ENCODE assay signal across 26 mouse cellular contexts in the genomic region with DNA sequence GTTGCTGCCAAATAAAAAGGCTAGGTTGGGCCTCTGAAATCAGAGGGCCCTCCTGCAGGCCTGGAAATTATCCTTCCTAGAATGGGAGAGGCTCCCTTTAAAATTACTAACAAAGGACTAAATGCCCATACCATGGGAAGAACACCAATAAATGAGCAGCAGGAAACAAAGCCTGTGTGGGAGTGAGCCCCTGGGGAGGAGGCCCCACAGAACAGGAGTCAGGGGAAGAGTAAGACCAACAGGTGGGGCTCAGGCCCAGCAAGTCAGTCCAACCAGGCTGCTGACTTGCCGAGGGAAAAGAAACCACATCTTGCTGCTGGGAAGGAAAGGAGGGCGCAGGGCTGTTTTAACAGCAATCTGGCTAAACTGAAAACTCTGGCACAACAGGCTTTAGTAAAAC.
"Had no signal": no experiment of that assay in that cellular context is flagged by ENCODE, and none has a peak within 500 bp of the region (broad histone marks: within the 10 kb centered on the region; RNA-seq: fewer than 3 reads in every experiment).

No protein-coding gene starts in this region.

- H3K4me2 ChIP-seq: embryonic facial prominence, embryonic 12.5 days; embryonic facial prominence, embryonic 13.5 days; embryonic facial prominence, embryonic 15.5 days; forebrain, embryonic 12.5 days; forebrain, embryonic 13.5 days; forebrain, embryonic 15.5 days had no signal

- H3K4me3 ChIP-seq: embryonic facial prominence, embryonic 10.5 days; embryonic facial prominence, embryonic 12.5 days; embryonic facial prominence, embryonic 13.5 days; embryonic facial prominence, embryonic 15.5 days; erythroblast, embryonic 14.5 days; forebrain, embryonic 10.5 days; forebrain, embryonic 12.5 days; forebrain, embryonic 13.5 days; forebrain, embryonic 15.5 days; gastrocnemius, adult 2 months; heart, adult 2 months had no signal

- H3K9me3 ChIP-seq: embryonic facial prominence, embryonic 10.5 days; embryonic facial prominence, embryonic 12.5 days; embryonic facial prominence, embryonic 13.5 days; embryonic facial prominence, embryonic 15.5 days; forebrain, embryonic 10.5 days; forebrain, embryonic 12.5 days; forebrain, embryonic 13.5 days; forebrain, embryonic 15.5 days had no signal

- H3K4me1 ChIP-seq: embryonic facial prominence, embryonic 10.5 days; embryonic facial prominence, embryonic 12.5 days; embryonic facial prominence, embryonic 13.5 days; embryonic facial prominence, embryonic 15.5 days; forebrain, embryonic 12.5 days; forebrain, embryonic 13.5 days; forebrain, embryonic 15.5 days had no signal

- H3K27ac ChIP-seq: embryonic facial prominence, embryonic 10.5 days; embryonic facial prominence, embryonic 12.5 days; embryonic facial prominence, embryonic 13.5 days; embryonic facial prominence, embryonic 15.5 days; forebrain, embryonic 10.5 days; forebrain, embryonic 12.5 days; forebrain, embryonic 13.5 days; forebrain, embryonic 15.5 days; gastrocnemius, adult 2 months; heart, adult 2 months had no signal

- H3K27me3 ChIP-seq: embryonic facial prominence, embryonic 12.5 days; embryonic facial prominence, embryonic 13.5 days; embryonic facial prominence, embryonic 15.5 days; forebrain, embryonic 12.5 days; forebrain, embryonic 13.5 days; forebrain, embryonic 15.5 days had no signal

- ATAC-seq: forebrain, embryonic 13.5 days; forebrain, embryonic 14.5 days; forebrain, embryonic 15.5 days; forebrain, postnatal 0 days had no signal

- H3K9ac ChIP-seq: embryonic facial prominence, embryonic 12.5 days; embryonic facial prominence, embryonic 13.5 days; embryonic facial prominence, embryonic 15.5 days; forebrain, embryonic 12.5 days; forebrain, embryonic 13.5 days; forebrain, embryonic 15.5 days; forebrain, postnatal 0 days had no signal

- DNase-seq: cerebellum, adult 9-10 months; cerebellum, adult 9-11 months; cerebellum, postnatal 10 days; cerebellum, postnatal 14 days; cerebellum, postnatal 25 days; cerebellum, postnatal 36 days; embryo, embryonic 11 days; forebrain, postnatal 0 days; gastrocnemius, adult 2 months; gastrocnemius, postnatal 10 days; gastrocnemius, postnatal 14 days; gastrocnemius, postnatal 25 days; gastrocnemius, postnatal 36 days; heart, adult 11 months; heart, adult 18-20 months; heart, adult 2 months had no signal
